Mouse (Mus musculus) frontal cortex, postnatal 25 days (tissue): ENCODE results near the gene Rarg.
"Not testable (repeated sequence)": the region's sequence is repeated elsewhere in the genome, so short reads cannot be mapped to it uniquely, and the experiment has no call there.

ENCODE experiments used
- DNase-seq, 2 experiments: peaks; one replicate each; pipeline ENCODE4 v3.0.0; 2022; ENCODE audit warnings: low spot score in 2 of 2

The Rarg gene

GRCm38 (mm10) chr15:102238543-102239259 lies 18.6 kb downstream of the Rarg start:
- no peak for DNase-seq

GRCm38 (mm10) chr15:102235371-102236027 lies 21.8 kb downstream of the Rarg start:
- DNase-seq = no peak

GRCm38 (mm10) chr15:102233896-102234295 lies 23.4 kb downstream of the Rarg start:
- DNase-seq = no peak

- DNase-seq = no peak
These were observed 24.6 kb downstream of the Rarg start for GRCm38 (mm10) chr15:102232764-102233163.

- DNase-seq = no peak
These were observed 25.6 kb downstream of the Rarg start, which contains the start of gene Itgb7 for GRCm38 (mm10) chr15:102231748-102232147. Itgb7 (minus strand) TSS chr15:102231944.

GRCm38 (mm10) chr15:102230408-102231321 lies 26.7 kb downstream of the Rarg start:
- DNase-seq = no peak

GRCm38 (mm10) chr15:102225619-102226018 lies 31.7 kb downstream of the Rarg start:
- DNase-seq = not testable (repeated sequence)

- DNase-seq = no peak
These were observed 32.2 kb downstream of the Rarg start for GRCm38 (mm10) chr15:102224992-102225617.

GRCm38 (mm10) chr15:102224186-102224991 lies 32.9 kb downstream of the Rarg start:
- peak; percentile 59 to 65 for DNase-seq

GRCm38 (mm10) chr15:102222386-102222785 lies 34.9 kb downstream of the Rarg start:
- DNase-seq = no peak

GRCm38 (mm10) chr15:102217325-102217724 lies 40.0 kb downstream of the Rarg start:
- no peak for DNase-seq

- DNase-seq = no peak
These were observed 40.7 kb downstream of the Rarg start for GRCm38 (mm10) chr15:102216459-102217228.

- no peak for DNase-seq
These were observed 41.7 kb downstream of the Rarg start for GRCm38 (mm10) chr15:102215624-102216023.

GRCm38 (mm10) chr15:102214132-102214531 lies 43.2 kb downstream of the Rarg start:
- no peak for DNase-seq

GRCm38 (mm10) chr15:102211895-102212294 lies 45.4 kb downstream of the Rarg start:
- DNase-seq = no peak

GRCm38 (mm10) chr15:102210816-102211215 lies 46.5 kb downstream of the Rarg start:
- no peak for DNase-seq

GRCm38 (mm10) chr15:102209114-102209513 lies 48.2 kb downstream of the Rarg start:
- DNase-seq = no peak

GRCm38 (mm10) chr15:102208092-102208561 lies 49.2 kb downstream of the Rarg start:
- DNase-seq = no peak

GRCm38 (mm10) chr15:102207351-102207750 lies 50.0 kb downstream of the Rarg start:
- no peak for DNase-seq

GRCm38 (mm10) chr15:102205779-102206178 lies 51.5 kb downstream of the Rarg start:
- no peak for DNase-seq
